Mouse (Mus musculus) heart, embryonic 13.5 days (tissue): ENCODE data around the gene Prl5a1. TPM values are rescaled to one million over a fixed set of nuclear protein-coding genes. Genes with fewer than 3 reads are reported as not detected.

Experiments used
- ATAC-seq: fragments of 200-750 bp; cut with Nextera tagmentation; 2 replicates; pipeline ENCODE4 v1.8.0; 2017; ENCODE audit warnings: moderate TSS enrichment; ENCODE audit not compliant: insufficient number of reproducible peaks, low FRiP score, low TSS enrichment; ENCODE audit errors: extremely low read depth
- H3K27ac ChIP-seq: fragments of 300-500 bp; sonication (generic); replicated peaks from 2 replicates; pipeline ENCODE4 v1.5.1; 2015; ENCODE audit warnings: moderate library complexity, mild to moderate bottlenecking, inconsistent platforms
- H3K27me3 ChIP-seq: fragments of 300-500 bp; sonication (generic); replicated peaks from 2 replicates; pipeline ENCODE4 v1.6.1; 2015; ENCODE audit warnings: mild to moderate bottlenecking, inconsistent platforms
- H3K36me3 ChIP-seq: fragments of 300-500 bp; sonication (generic); 2 replicates; pipeline ENCODE4 v1.6.1; 2015; ENCODE audit warnings: mild to moderate bottlenecking, inconsistent platforms
- H3K4me1 ChIP-seq: fragments of 300-500 bp; sonication (generic); 2 replicates; pipeline ENCODE4 v1.6.1; 2015; ENCODE audit warnings: inconsistent platforms
- H3K4me2 ChIP-seq: fragments of 300-500 bp; sonication (generic); 2 replicates; pipeline ENCODE4 v1.6.1; 2015; ENCODE audit warnings: inconsistent platforms, mild to moderate bottlenecking, moderate library complexity
- H3K4me3 ChIP-seq: fragments of 300-500 bp; sonication (generic); 2 replicates; pipeline ENCODE4 v1.5.1; 2015; ENCODE audit warnings: moderate library complexity, mild to moderate bottlenecking, inconsistent platforms
- H3K9ac ChIP-seq: fragments of 300-500 bp; sonication (generic); 2 replicates; pipeline ENCODE4 v1.6.1; 2015; ENCODE audit warnings: inconsistent platforms, mild to moderate bottlenecking, moderate library complexity
- H3K9me3 ChIP-seq: fragments of 300-500 bp; sonication (generic); 2 replicates; pipeline ENCODE4 v1.6.1; 2016; ENCODE audit warnings: inconsistent platforms
- WGBS: fragments of 180-500 bp; shearing (Covaris S2); methylation state at CpG from one replicate; pipeline ENCODE4 v1.1.7; 2015; ENCODE audit warnings: mixed read lengths; 5-methylcytosine and 5-hydroxymethylcytosine counted together
- polyA plus RNA-seq: library from polyadenylated mRNA; unstranded; fragments of >200 nt; fragmentation: Nextera tagmentation; extraction: Ambion mirVana; gene quantifications from 2 replicates; pipeline ENCODE4 v1.2.1, GENCODE M21; 2015

Gene Prl5a1
- polyA plus RNA-seq = not detected in 2 replicates

- WGBS = 90% methylated on average over 6 of the region's 6 CpGs
- no peaks in the 10 kb centered on the region for H3K36me3 ChIP-seq
- ATAC-seq = no peak
These were observed at the start of gene Prl5a1 for GRCm38 (mm10) chr13:28142184-28142583. Gene Prl5a1, plus strand, starts transcription at chr13:28142484.

GRCm38 (mm10) chr13:28096161-28096560 lies 46.1 kb upstream of the Prl5a1 start:
- Histone ChIP-seq H3K27ac (no peak overlapping the region), H3K4me3 (no peak overlapping the region), H3K27me3 (no peaks in the 10 kb centered on the region), H3K36me3 (no peaks in the 10 kb centered on the region), H3K4me1 (no peaks in the 10 kb centered on the region), H3K4me2 (no peak overlapping the region), H3K9me3 (no peaks in the 10 kb centered on the region), H3K9ac (no peak overlapping the region)
- no peak for ATAC-seq

More at GRCm38 (mm10) chr13:28142184-28142583, at the start of gene Prl5a1:
- H3K4me2 ChIP-seq = no peak within 1 kb of the TSS
- no peaks in the 10 kb centered on the region for H3K9me3 ChIP-seq
- H3K4me1 ChIP-seq = no peaks in the 10 kb centered on the region
- no peak within 1 kb of the TSS for H3K9ac ChIP-seq
- no peak within 1 kb of the TSS for H3K4me3 ChIP-seq
- no peak within 1 kb of the TSS for H3K27ac ChIP-seq
- H3K27me3 ChIP-seq = no peaks in the 10 kb centered on the region

GRCm38 (mm10) chr13:28108536-28108935 lies 33.7 kb upstream of the Prl5a1 start:
- ATAC-seq = no peak
- no peak overlapping the region for H3K4me3 ChIP-seq
- H3K9ac ChIP-seq = no peak overlapping the region
- 0 out of 2 replicates have a peak, but pooled peaks cover 2% of the 10 kb centered on the region for H3K9me3 ChIP-seq
- 65% methylated on average over 3 of the region's 3 CpGs for WGBS
- no peaks in the 10 kb centered on the region for H3K36me3 ChIP-seq
- no peak overlapping the region for H3K27ac ChIP-seq
- no peak overlapping the region for H3K4me2 ChIP-seq
- H3K4me1 ChIP-seq = no peaks in the 10 kb centered on the region
- H3K27me3 ChIP-seq = no peaks in the 10 kb centered on the region

DNA sequence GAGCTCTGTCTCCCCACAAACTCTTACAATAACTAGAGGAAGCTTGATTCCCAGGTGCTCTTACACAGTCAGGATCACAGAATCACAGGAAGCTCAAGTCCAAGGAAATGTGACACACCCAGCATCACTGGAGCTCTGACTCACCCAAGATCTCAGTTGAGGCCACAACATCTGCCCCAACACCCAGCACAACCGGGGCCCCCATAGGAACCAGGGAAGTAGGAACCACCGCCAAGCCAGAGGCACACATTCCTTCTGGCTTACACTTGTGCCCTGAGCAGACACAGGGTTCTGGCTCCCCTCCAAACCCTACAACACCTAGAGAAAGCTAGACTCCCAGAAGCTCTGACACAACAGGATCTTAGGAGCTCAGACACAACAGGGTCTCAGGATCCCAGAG lies 9.5 kb upstream of the Prl5a1 start:
- Histone ChIP-seq H3K4me1 (no peaks in the 10 kb centered on the region), H3K9me3 (0 out of 2 replicates have a peak, but pooled peaks cover 3% of the 10 kb centered on the region), H3K4me2 (no peak overlapping the region), H3K4me3 (no peak overlapping the region), H3K27me3 (no peaks in the 10 kb centered on the region), H3K9ac (no peak overlapping the region), H3K36me3 (no peaks in the 10 kb centered on the region), H3K27ac (no peak overlapping the region)
- no peak for ATAC-seq
- 60% methylated on average over 2 of the region's 2 CpGs for WGBS

DNA sequence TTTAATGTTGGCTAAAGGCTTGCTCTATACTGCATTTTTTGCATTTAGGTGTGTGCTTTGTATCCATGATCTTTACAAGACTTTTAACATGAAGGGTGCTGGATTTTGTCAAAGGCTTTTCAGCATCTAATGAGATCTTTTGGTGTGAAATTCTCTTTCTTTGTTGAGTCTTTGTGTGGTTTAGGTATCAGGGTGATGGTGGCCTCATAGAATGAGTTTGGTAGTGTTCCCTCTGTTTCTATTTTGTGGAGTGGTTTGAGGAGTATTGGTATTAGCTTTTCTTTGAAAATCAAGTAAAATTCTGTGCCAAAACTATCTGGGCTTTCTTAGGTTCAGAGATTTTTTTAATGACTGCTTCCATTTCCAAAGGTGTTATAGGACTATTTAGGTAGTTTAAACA lies 6.5 kb upstream of the Prl5a1 start:
- Histone ChIP-seq H3K9me3 (0 out of 2 replicates have a peak, but pooled peaks cover 3% of the 10 kb centered on the region), H3K27ac (no peak overlapping the region), H3K4me2 (no peak overlapping the region), H3K9ac (no peak overlapping the region), H3K36me3 (no peaks in the 10 kb centered on the region), H3K4me3 (no peak overlapping the region), H3K4me1 (no peaks in the 10 kb centered on the region), H3K27me3 (no peaks in the 10 kb centered on the region)
- no peak for ATAC-seq

Other genes starting within 250 kb of the Prl5a1 start
- gene Prl4a1, start 126.3 kb upstream of the Prl5a1 start, polyA plus RNA-seq = not detected in 2 replicates
- gene Gm11361, start 115.0 kb downstream of the Prl5a1 start, polyA plus RNA-seq = 3.2 and 5.5 TPM in 2 replicates